Mouse (Mus musculus): ENCODE results near the gene Ly6c1. TPM values are rescaled to one million over a fixed set of nuclear protein-coding genes. Genes with fewer than 3 reads are reported as not detected.

Gene Ly6c1
- polyA plus RNA-seq, 1 experiment from 2014 or later: 1.1 TPM

Other genes with a start within 250 kb of the Ly6c1 start
- gene Gml2, start 229.8 kb downstream of the Ly6c1 start, polyA plus RNA-seq (2014; fragmentation: Nextera tagmentation; extraction: Ambion mirVana): not detected in 2 replicates
- not detected in 2 replicates for gene 2010109I03Rik, start 151.8 kb downstream of the Ly6c1 start, polyA plus RNA-seq (2014; fragmentation: Nextera tagmentation; extraction: Ambion mirVana)
- gene Ly6i, start 65.4 kb downstream of the Ly6c1 start, polyA plus RNA-seq (2014; fragmentation: Nextera tagmentation; extraction: Ambion mirVana): not detected in 2 replicates
- 0.38 and 0.43 TPM in 2 replicates for gene Ly6a, start 50.8 kb downstream of the Ly6c1 start, polyA plus RNA-seq (2014; fragmentation: Nextera tagmentation; extraction: Ambion mirVana)
- not detected in 2 replicates for gene Ly6c2, start 63.1 kb upstream of the Ly6c1 start, polyA plus RNA-seq (2014; fragmentation: Nextera tagmentation; extraction: Ambion mirVana)
- gene Ly6g, start 106.4 kb upstream of the Ly6c1 start, polyA plus RNA-seq (2014; fragmentation: Nextera tagmentation; extraction: Ambion mirVana): not detected in 2 replicates
- not detected in 2 replicates for gene BC025446, start 167.5 kb upstream of the Ly6c1 start, polyA plus RNA-seq (2014; fragmentation: Nextera tagmentation; extraction: Ambion mirVana)
- not detected in 2 replicates for gene Ly6f, start 219.6 kb upstream of the Ly6c1 start, polyA plus RNA-seq (2014; fragmentation: Nextera tagmentation; extraction: Ambion mirVana)

Measured in hindbrain, embryonic 11.5 days (tissue).